8 mouse cellular contexts compared by ENCODE assay signal in genomic region chr6:16978206-16978505, GRCm38 (mm10).
A peak's percentile ranks its signal among the peaks of the same experiment; 100 is the strongest.
DNase-seq lines count a peak whose midpoint lies in the region; ATAC-seq and TF ChIP-seq lines count a peak whose summit lies in the region.
"Had no signal": no experiment of that assay in that cellular context is flagged by ENCODE, and none has a peak within 500 bp of the region (broad histone marks: within the 10 kb centered on the region; RNA-seq: fewer than 3 reads in every experiment).

No protein-coding gene starts in this region.

- DNase-seq in hindbrain, postnatal 0 days (ENCODE audit: low spot score): peak; percentile 85
- peak; percentile 5 for DNase-seq in thymus, adult 2 months
- DNase-seq in thymus, adult 18-20 months: no peak
- peak; percentile 80 for DNase-seq in brain, embryonic 14.5 days (ENCODE audit: low read depth)
- DNase-seq in limb, embryonic 10.5 days (ENCODE audit: low spot score): peak; percentile 55
- peak; percentile 68 for DNase-seq in splenic B cell, adult 2 months (ENCODE audit: low read depth, low spot score)
- DNase-seq: liver, embryonic 13.5 days had no signal

- H3K9ac ChIP-seq in hindbrain, postnatal 0 days (replicated peaks; ENCODE audit: low read length): no peak overlapping the region
- H3K9ac ChIP-seq in hindbrain, embryonic 13.5 days: no peak overlapping the region
- H3K9ac ChIP-seq: liver, embryonic 13.5 days had no signal

- no peak overlapping the region for H3K27ac ChIP-seq in hindbrain, postnatal 0 days
- H3K27ac ChIP-seq in hindbrain, embryonic 13.5 days: no peak overlapping the region
- H3K27ac ChIP-seq in thymus, adult 2 months (ENCODE audit: control insufficient read depth, insufficient read depth, low read length): no peak overlapping the region
- no peak overlapping the region for H3K27ac ChIP-seq in limb, embryonic 10.5 days
- H3K27ac ChIP-seq: liver, embryonic 13.5 days had no signal

- H3K9me3 ChIP-seq in hindbrain, postnatal 0 days (ENCODE audit: low read length): no peaks in the 10 kb centered on the region
- H3K9me3 ChIP-seq in hindbrain, embryonic 13.5 days: no peaks in the 10 kb centered on the region
- H3K9me3 ChIP-seq in limb, embryonic 10.5 days (replicated peaks): no peaks in the 10 kb centered on the region
- H3K9me3 ChIP-seq: liver, embryonic 13.5 days had no signal

- H3K4me2 ChIP-seq in hindbrain, postnatal 0 days (ENCODE audit: low read depth, low read length): no peak overlapping the region
- H3K4me2 ChIP-seq in hindbrain, embryonic 13.5 days: no peak overlapping the region
- H3K4me2 ChIP-seq: liver, embryonic 13.5 days had no signal

- TF ChIP-seq POLR2A in thymus, adult 2 months (IDR thresholded peaks at IDR 0.05; ENCODE audit: control insufficient read depth, extremely low read depth, insufficient read depth, low read length, poor library complexity): no peak
- TF ChIP-seq POLR2A in brain, embryonic 14.5 days (IDR thresholded peaks at IDR 0.05; ENCODE audit: borderline replicate concordance, extremely low read depth, insufficient read depth, insufficient read length, poor library complexity, severe bottlenecking): no peak

- H3K36me3 ChIP-seq in hindbrain, postnatal 0 days (ENCODE audit: insufficient read depth, low read length): no peaks in the 10 kb centered on the region
- no peaks in the 10 kb centered on the region for H3K36me3 ChIP-seq in hindbrain, embryonic 13.5 days
- no peaks in the 10 kb centered on the region for H3K36me3 ChIP-seq in thymus, adult 2 months (ENCODE audit: control insufficient read depth, insufficient read depth, low read length)
- H3K36me3 ChIP-seq in limb, embryonic 10.5 days: no peaks in the 10 kb centered on the region
- no peaks in the 10 kb centered on the region for H3K36me3 ChIP-seq in splenic B cell, adult 2 months (ENCODE audit: control insufficient read depth, insufficient read depth, low read length, poor library complexity, severe bottlenecking)
- H3K36me3 ChIP-seq: liver, embryonic 13.5 days had no signal

- WGBS in hindbrain, postnatal 0 days: 29% methylated on average over 3 of the region's 3 CpGs
- WGBS in hindbrain, embryonic 13.5 days: 29% methylated on average over 3 of the region's 3 CpGs
- WGBS in thymus, adult 2 months: 4% methylated on average over 3 of the region's 3 CpGs
- WGBS in limb, embryonic 10.5 days: 36% methylated on average over 3 of the region's 3 CpGs

- H3K4me3 ChIP-seq in hindbrain, postnatal 0 days (ENCODE audit: low read length): no peak overlapping the region
- no peak overlapping the region for H3K4me3 ChIP-seq in hindbrain, embryonic 13.5 days
- no peak overlapping the region for H3K4me3 ChIP-seq in thymus, adult 2 months (ENCODE audit: control insufficient read depth, insufficient read depth, low read length)
- H3K4me3 ChIP-seq in limb, embryonic 10.5 days: no peak overlapping the region
- H3K4me3 ChIP-seq: liver, embryonic 13.5 days had no signal

- H3K4me1 ChIP-seq in hindbrain, postnatal 0 days (ENCODE audit: insufficient read depth, low read length): no peaks in the 10 kb centered on the region
- no peaks in the 10 kb centered on the region for H3K4me1 ChIP-seq in hindbrain, embryonic 13.5 days (replicated peaks)
- no peaks in the 10 kb centered on the region for H3K4me1 ChIP-seq in thymus, adult 2 months (replicated peaks; ENCODE audit: control insufficient read depth, insufficient read depth, low read length)
- no peaks in the 10 kb centered on the region for H3K4me1 ChIP-seq in limb, embryonic 10.5 days
- H3K4me1 ChIP-seq: liver, embryonic 13.5 days had no signal

- peak; percentile 78 for TF ChIP-seq CTCF in hindbrain, postnatal 0 days (IDR thresholded peaks at IDR 0.05; ENCODE audit: low read depth)
- TF ChIP-seq CTCF in thymus, adult 2 months (IDR thresholded peaks at IDR 0.05; ENCODE audit: borderline replicate concordance, control insufficient read depth, extremely low read depth, insufficient read depth, low read length, poor library complexity): no peak
- TF ChIP-seq CTCF in brain, embryonic 14.5 days (IDR thresholded peaks at IDR 0.05; ENCODE audit: borderline replicate concordance, extremely low read depth, insufficient read depth, insufficient read length): peak; percentile 67; the same call in 1 of the 2 replicates

- no peaks in the 10 kb centered on the region for H3K27me3 ChIP-seq in hindbrain, postnatal 0 days (ENCODE audit: insufficient read depth, low read length)
- H3K27me3 ChIP-seq in hindbrain, embryonic 13.5 days: no peaks in the 10 kb centered on the region
- H3K27me3 ChIP-seq in thymus, adult 2 months (ENCODE audit: control insufficient read depth, insufficient read depth, low read length): no peaks in the 10 kb centered on the region
- H3K27me3 ChIP-seq in limb, embryonic 10.5 days (ENCODE audit: low read depth, poor library complexity, severe bottlenecking): no peaks in the 10 kb centered on the region
- no peaks in the 10 kb centered on the region for H3K27me3 ChIP-seq in splenic B cell, adult 2 months (ENCODE audit: control insufficient read depth, insufficient read depth, low read length, poor library complexity, severe bottlenecking)
- H3K27me3 ChIP-seq: liver, embryonic 13.5 days had no signal

- ATAC-seq in hindbrain, postnatal 0 days: no peak
- no peak for ATAC-seq in hindbrain, embryonic 13.5 days (ENCODE audit: low FRiP score)

Comparison
In these comparisons a context has a peak if more than half of its experiments do, and no peak if none do; other contexts are left out.
1. DNase-seq: peak in hindbrain, postnatal 0 days (single experiment), thymus, adult 2 months (single experiment), brain, embryonic 14.5 days (single experiment), limb, embryonic 10.5 days (single experiment) and splenic B cell, adult 2 months (single experiment); none in thymus, adult 18-20 months (0 of 2).